In the genomic region with DNA sequence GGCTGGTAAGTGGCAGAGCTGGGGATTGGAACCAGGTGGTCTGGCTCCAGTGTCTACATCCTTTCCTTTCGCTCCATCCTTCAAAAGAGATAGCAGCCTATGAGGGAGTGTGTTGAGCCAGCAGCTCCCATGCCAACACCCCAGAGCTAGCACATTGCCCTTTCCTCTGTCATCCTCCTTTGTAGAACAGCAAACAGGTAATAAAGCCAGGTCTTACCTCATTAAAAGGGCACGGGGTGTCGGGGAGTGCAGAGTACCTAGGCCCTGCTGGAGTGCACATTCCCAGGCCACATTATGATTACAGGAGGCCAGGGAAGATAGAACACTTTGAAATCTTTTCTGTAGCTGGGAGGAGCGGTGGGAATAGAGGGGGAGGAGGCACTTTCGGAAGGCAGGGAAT, we compare ENCODE assay signal across 28 mouse cellular contexts. TPM values are rescaled to one million over a fixed set of nuclear protein-coding genes. Genes with fewer than 3 reads are reported as not detected.
DNase-seq lines count a peak whose midpoint lies in the region; ATAC-seq and TF ChIP-seq lines count a peak whose summit lies in the region.
"Had no signal": no experiment of that assay in that cellular context is flagged by ENCODE, and none has a peak within 500 bp of the region (broad histone marks: within the 10 kb centered on the region; RNA-seq: fewer than 3 reads in every experiment).

No protein-coding gene starts in this region.

- H3K4me3 ChIP-seq in left cerebral cortex, adult 2 months = no peak overlapping the region
- H3K4me3 ChIP-seq in intestine, embryonic 16.5 days (ENCODE audit: low read length) = no peak overlapping the region
- H3K4me3 ChIP-seq: forebrain, embryonic 13.5 days; heart, embryonic 13.5 days; limb, embryonic 12.5 days; liver, embryonic 13.5 days had no signal

- WGBS in intestine, embryonic 16.5 days = 68% methylated on average over 5 of the region's 5 CpGs

- no peak for TF ChIP-seq CTCF in left cerebral cortex, adult 2 months (IDR thresholded peaks at IDR 0.05)

- intact Hi-C loops in left cerebral cortex, adult 2 months (cut with DNase I) = loop anchor here (5.0 kb wide), 1 partner anchor 130 kb away; no protein-coding TSS in a partner anchor

- no peak overlapping the region for H3K4me2 ChIP-seq in intestine, embryonic 16.5 days (ENCODE audit: low read depth, low read length)
- H3K4me2 ChIP-seq: forebrain, embryonic 13.5 days; heart, embryonic 13.5 days; limb, embryonic 12.5 days; liver, embryonic 13.5 days had no signal

- ATAC-seq in frontal cortex, adult (ENCODE audit: low TSS enrichment) = peak; percentile 42
- ATAC-seq in CD4-positive, CD25-positive, alpha-beta regulatory T cell, adult 4 months = peak; percentile 1
- peak; percentile 78 for ATAC-seq in intestine, embryonic 16.5 days
- ATAC-seq: forebrain, embryonic 13.5 days had no signal

- no peak for DNase-seq in frontal cortex, adult 2 months (ENCODE audit: extremely low spot score in 1 of 2, low spot score in 1 of 2)
- no peak for DNase-seq in left cerebral cortex, adult 2 months (ENCODE audit: extremely low spot score in 1 of 2, low spot score in 2 of 2)
- DNase-seq in left cerebral cortex, adult 18-20 months (ENCODE audit: low spot score in 2 of 2) = no peak
- no peak for DNase-seq in adrenal gland, adult 2 months
- no peak for DNase-seq in spleen, postnatal 14 days (ENCODE audit: low spot score in 2 of 2)
- DNase-seq: adrenal gland, adult 8-10 months; B cell, adult 2 months; cerebellum, adult 11 months; cerebellum, postnatal 25 days; gastrocnemius, postnatal 25 days; heart, adult 18-20 months; heart, postnatal 10 days; kidney, adult 11 months; kidney, postnatal 36 days; layer of hippocampus, postnatal 36 days; liver, embryonic 13.5 days; lung, adult 2 months; lung, postnatal 10 days; midbrain, embryonic 14.5 days; right cerebral cortex, postnatal 4 days had no signal

- peak overlapping the region; percentile 50 for H3K27ac ChIP-seq in left cerebral cortex, adult 2 months
- no peak overlapping the region for H3K27ac ChIP-seq in intestine, embryonic 16.5 days (ENCODE audit: low read length)
- H3K27ac ChIP-seq: forebrain, embryonic 13.5 days; heart, embryonic 13.5 days; limb, embryonic 12.5 days; liver, embryonic 13.5 days; macrophage had no signal

- H3K27me3 ChIP-seq in intestine, embryonic 16.5 days (replicated peaks; ENCODE audit: control insufficient read depth, insufficient read depth, low read length) = no peaks in the 10 kb centered on the region
- H3K27me3 ChIP-seq: CH12.LX; forebrain, embryonic 13.5 days; heart, embryonic 13.5 days; limb, embryonic 12.5 days; liver, embryonic 13.5 days had no signal

- no peak overlapping the region for H3K9ac ChIP-seq in intestine, embryonic 16.5 days (ENCODE audit: low read depth, low read length)
- H3K9ac ChIP-seq: forebrain, embryonic 13.5 days; heart, embryonic 13.5 days; limb, embryonic 12.5 days; liver, embryonic 13.5 days had no signal

- peaks cover 34% of the 10 kb centered on the region for H3K4me1 ChIP-seq in intestine, embryonic 16.5 days (ENCODE audit: control insufficient read depth, insufficient read depth, low read length)

- H3K9me3 ChIP-seq in intestine, embryonic 16.5 days (ENCODE audit: control insufficient read depth, low read length) = no peaks in the 10 kb centered on the region
- H3K9me3 ChIP-seq: forebrain, embryonic 13.5 days; heart, embryonic 13.5 days; limb, embryonic 12.5 days; liver, embryonic 13.5 days had no signal

- H3K36me3 ChIP-seq in intestine, embryonic 16.5 days (ENCODE audit: control insufficient read depth, insufficient read depth, low read length) = no peaks in the 10 kb centered on the region
- H3K36me3 ChIP-seq: heart, embryonic 13.5 days; limb, embryonic 12.5 days; liver, embryonic 13.5 days had no signal

RNA-seq across cellular contexts. Expression of a gene that starts 8.6 kb away (rescaled TPM):
- polyA plus RNA-seq in frontal cortex, adult 2 months (2012; rRNA removed) = 127 and 145 TPM in 2 replicates
- total RNA-seq in left cerebral cortex, adult 2 months (2021) = 100 to 1,000 TPM; 116 to 117 TPM
- total RNA-seq in left cerebral cortex, adult 18-20 months (2021) = 100 to 1,000 TPM; 107 TPM
- 100 to 1,000 TPM in 1 of 2 experiments, 10 to 100 TPM in 1; 71.9 to 106 TPM for polyA plus RNA-seq in CD4-positive, CD25-positive, alpha-beta regulatory T cell, adult 4 months (2017; shearing (Covaris generic))
- 14.5 and 16.1 TPM in 2 replicates for polyA plus RNA-seq in intestine, embryonic 16.5 days (2015; fragmentation: Nextera tagmentation; extraction: Ambion mirVana)
- 10 to 100 TPM; 37.9 to 56.2 TPM for total RNA-seq in adrenal gland, adult 2 months (2021)
- 22.7 and 27.9 TPM in 2 replicates for polyA plus RNA-seq in adrenal gland, adult 2 months (2012; rRNA removed)

Comparison
In these comparisons a context has a peak if more than half of its experiments do, and no peak if none do; other contexts are left out.
1. ATAC-seq: peak in every context shown above with its lines; median percentile 78 in intestine, embryonic 16.5 days; 42 in frontal cortex, adult; 1 in CD4-positive, CD25-positive, alpha-beta regulatory T cell, adult 4 months.